Mouse (Mus musculus) left cerebral cortex, postnatal 25 days (tissue): ENCODE data around the gene Pih1h3b. TPM values are rescaled to one million over a fixed set of nuclear protein-coding genes. Genes with fewer than 3 reads are reported as not detected.

Source experiments
- DNase-seq, 2 experiments: peaks; one replicate each; pipeline ENCODE4 v3.0.0; 2022; ENCODE audit warnings: low spot score in 2 of 2, mixed read lengths in 1 of 2
- intact Hi-C: fragments of 180-260 bp; cut with DNase I; formaldehyde crosslinking; loops from one replicate; pipeline ENCODE4 v1.15.1; 2025
- total RNA-seq, 2 experiments: library from RNA; stranded (reverse); gene quantifications; 2 replicates each; pipeline ENCODE4 v1.2.3; 2021

Gene Pih1h3b
- total RNA-seq: not detected

DNA sequence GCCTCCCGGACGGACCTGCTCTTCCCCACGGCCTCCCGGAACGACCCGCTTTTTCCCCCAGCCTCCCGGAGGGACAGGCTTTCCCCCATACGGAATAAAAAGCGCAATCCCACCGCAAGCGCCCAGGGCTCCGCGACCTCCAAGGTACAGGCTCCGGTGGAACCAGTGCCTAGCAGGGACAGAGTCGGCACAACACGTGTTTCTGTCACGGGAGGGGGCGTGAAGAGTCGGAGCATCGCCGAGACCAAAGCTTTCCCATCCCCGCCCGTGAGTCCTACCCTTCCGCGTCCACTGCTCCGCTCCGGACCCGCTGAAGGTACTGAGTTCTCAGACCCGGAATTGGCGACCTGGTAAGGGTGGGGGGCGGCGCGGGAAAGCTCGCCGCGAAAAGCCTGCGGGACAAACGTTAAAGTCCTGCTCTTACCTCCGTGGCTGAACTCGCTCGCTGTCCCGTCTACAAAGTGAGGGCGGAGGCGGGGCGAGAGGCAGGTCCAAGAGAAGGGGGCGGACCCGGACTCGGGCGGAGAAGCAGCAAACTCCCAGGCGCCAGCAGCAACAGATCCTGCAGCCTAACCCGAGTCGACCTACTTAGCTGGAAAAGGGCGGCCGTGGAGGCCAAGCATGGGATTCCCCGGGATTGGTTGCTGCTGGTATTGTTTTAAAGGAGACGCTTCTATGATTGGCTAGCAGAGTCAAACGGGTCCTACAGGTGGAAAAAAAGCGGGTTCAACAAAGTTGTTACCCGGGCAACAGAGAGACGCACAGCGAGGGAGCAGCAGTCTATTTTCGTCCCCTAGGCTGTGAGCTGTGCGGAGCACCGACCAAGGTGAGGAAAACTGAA, at the start of gene Pih1h3b, which contains the start of gene Nup62cl:
Gene Pih1h3b (plus strand): TSS at position 745 of the 841 bp plus-strand sequence.
Gene Nup62cl (minus strand): TSS at position 578 of the 841 bp plus-strand sequence.
- DNase-seq: no peak

GRCm38 (mm10) chrX:140060886-140061874, 1.5 kb upstream of the Pih1h3b start:
- intact Hi-C loops: no loop called here
- no peak for DNase-seq

More for the DNA sequence above, at the start of gene Pih1h3b, which contains the start of gene Nup62cl:
- intact Hi-C loops: no loop called here

DNA sequence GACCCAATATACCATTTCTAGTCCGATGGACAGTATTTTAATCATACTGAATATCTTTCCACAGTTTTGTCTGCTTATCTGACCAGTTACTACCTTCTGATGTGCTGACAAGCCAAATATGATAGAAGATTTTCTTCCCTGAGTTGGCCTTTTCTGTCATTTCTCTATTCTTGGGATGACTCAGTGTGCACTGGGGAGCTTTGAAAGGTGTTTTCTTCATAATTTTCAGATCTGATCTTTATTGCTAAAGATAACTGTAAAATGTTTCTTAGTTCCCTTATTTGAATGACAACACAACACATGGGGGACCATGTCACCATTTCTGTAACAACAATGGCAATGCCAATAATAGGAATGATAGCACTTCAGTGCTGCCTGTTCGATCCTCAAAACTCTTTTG, 19.9 kb downstream of the Pih1h3b start:
- intact Hi-C loops: no loop called here
- no peak for DNase-seq

- intact Hi-C loops: no loop called here
- no peak for DNase-seq
Observed at GRCm38 (mm10) chrX:140094066-140094465, 31.4 kb downstream of the Pih1h3b start.

Other genes with a start within 250 kb of the Pih1h3b start
- 1 to 10 TPM; 4.5 to 6.2 TPM for gene Morc4, start 191.2 kb upstream of the Pih1h3b start, total RNA-seq
- 10 to 100 TPM in 1 of 2 experiments, 1 to 10 TPM in 1; 8.1 to 12.0 TPM for gene Rbm41, start 64.3 kb upstream of the Pih1h3b start, total RNA-seq
- not detected for gene Nup62cl, start 167 bp upstream of the Pih1h3b start, total RNA-seq